Comparison of ENCODE assay signal across 10 mouse cellular contexts in the genomic region with DNA sequence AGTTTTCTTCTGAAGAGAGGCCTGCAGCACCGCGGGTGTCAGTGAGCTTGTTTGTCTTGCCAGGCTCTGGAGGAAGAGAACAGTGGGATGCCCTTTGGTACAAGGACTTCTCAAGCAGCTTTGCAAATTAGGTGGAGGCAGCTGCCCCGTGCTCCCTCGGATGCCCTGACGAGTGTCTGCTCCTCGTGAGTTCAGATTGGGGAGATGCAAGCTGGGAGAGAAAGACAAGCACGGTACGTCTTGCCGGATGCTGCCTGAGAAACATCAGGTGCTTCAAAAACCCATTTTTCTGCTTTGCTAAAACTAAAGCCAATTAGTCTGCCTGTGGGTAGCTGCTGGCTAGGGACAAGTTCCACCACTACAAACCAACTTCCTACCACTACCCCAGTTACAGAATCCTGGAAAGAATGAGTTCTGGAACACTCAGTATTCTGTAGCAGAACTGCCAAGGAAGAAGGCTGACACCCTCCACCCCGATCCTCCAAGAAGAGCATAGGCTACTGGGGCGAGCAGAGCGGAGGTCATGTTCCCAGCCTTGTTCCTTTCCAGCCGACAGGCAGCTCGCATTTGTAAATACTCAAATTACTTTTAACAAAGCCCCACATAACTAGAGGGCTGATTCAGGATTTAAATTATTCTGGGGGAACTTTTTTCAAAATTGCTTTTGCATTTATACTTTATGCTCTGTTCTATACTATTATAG.
DNase-seq lines count a peak whose midpoint lies in the region; ATAC-seq and TF ChIP-seq lines count a peak whose summit lies in the region.
"Had no signal": no experiment of that assay in that cellular context is flagged by ENCODE, and none has a peak within 500 bp of the region (broad histone marks: within the 10 kb centered on the region; RNA-seq: fewer than 3 reads in every experiment).

No protein-coding gene starts in this region.

- peak overlapping the region; percentile 26; the same call in 1 of the 2 replicates for H3K4me2 ChIP-seq in forebrain, embryonic 11.5 days (ENCODE audit: low read depth, low read length, severe bottlenecking)
- H3K4me2 ChIP-seq in midbrain, embryonic 12.5 days (replicated peaks) = peak overlapping the region; percentile 25
- H3K4me2 ChIP-seq: lung, embryonic 15.5 days had no signal

- TF ChIP-seq POLR2A in kidney, adult 2 months (IDR thresholded peaks at IDR 0.05; ENCODE audit: low read depth, low read length) = no peak
- no peak for TF ChIP-seq POLR2A in lung, adult 2 months (IDR thresholded peaks at IDR 0.05; ENCODE audit: borderline replicate concordance, extremely low read depth, low read depth, low read length)

- TF ChIP-seq CTCF in kidney, adult 2 months (conservative IDR thresholded peaks at IDR 0.05; ENCODE audit: insufficient read depth, insufficient read length, low read depth, low read length) = no peak
- TF ChIP-seq CTCF in lung, adult 2 months (IDR thresholded peaks at IDR 0.05; ENCODE audit: insufficient read depth, low read length) = no peak

- no peaks in the 10 kb centered on the region for H3K9me3 ChIP-seq in forebrain, embryonic 11.5 days (ENCODE audit: control insufficient read depth, low read length)
- no peaks in the 10 kb centered on the region for H3K9me3 ChIP-seq in midbrain, embryonic 12.5 days
- H3K9me3 ChIP-seq: lung, embryonic 15.5 days had no signal

- no peaks in the 10 kb centered on the region for H3K36me3 ChIP-seq in kidney, adult 2 months (ENCODE audit: control insufficient read depth, insufficient read depth, low read length)
- H3K36me3 ChIP-seq in forebrain, embryonic 11.5 days (ENCODE audit: control insufficient read depth, insufficient read depth, low read length) = no peaks in the 10 kb centered on the region
- no peaks in the 10 kb centered on the region for H3K36me3 ChIP-seq in midbrain, embryonic 12.5 days
- H3K36me3 ChIP-seq: lung, embryonic 15.5 days had no signal

- ATAC-seq in forebrain, embryonic 11.5 days (replicated peaks; ENCODE audit: low FRiP score) = 0 out of 2 replicates have a peak, but pooled peaks have one; percentile 40
- ATAC-seq in midbrain, embryonic 12.5 days (ENCODE audit: low FRiP score, low read depth) = no peak

- no peaks in the 10 kb centered on the region for H3K27me3 ChIP-seq in kidney, adult 2 months (replicated peaks; ENCODE audit: control insufficient read depth, insufficient read depth, low read length)
- no peaks in the 10 kb centered on the region for H3K27me3 ChIP-seq in forebrain, embryonic 11.5 days (ENCODE audit: control insufficient read depth, insufficient read depth, low read length)
- peaks cover 5% of the 10 kb centered on the region for H3K27me3 ChIP-seq in midbrain, embryonic 12.5 days
- H3K27me3 ChIP-seq: lung, embryonic 15.5 days had no signal

- 0 out of 2 replicates have a peak, but pooled peaks cover 6% of the 10 kb centered on the region for H3K4me1 ChIP-seq in kidney, adult 2 months (ENCODE audit: control insufficient read depth, insufficient read depth, low read length)
- peaks cover 8% of the 10 kb centered on the region; the same call in 1 of the 2 replicates for H3K4me1 ChIP-seq in forebrain, embryonic 11.5 days (replicated peaks; ENCODE audit: control insufficient read depth, insufficient read depth, low read length)
- H3K4me1 ChIP-seq in midbrain, embryonic 12.5 days = peaks cover 14% of the 10 kb centered on the region
- H3K4me1 ChIP-seq in lung, adult 2 months (ENCODE audit: control insufficient read depth, insufficient read depth, low read length) = no peaks in the 10 kb centered on the region

- 30% methylated on average over 14 of the region's 14 CpGs for WGBS in kidney, adult 2 months
- WGBS in forebrain, embryonic 11.5 days = 3% methylated on average over 14 of the region's 14 CpGs
- 6% methylated on average over 14 of the region's 14 CpGs for WGBS in midbrain, embryonic 12.5 days
- WGBS in lung, adult 2 months = 27% methylated on average over 14 of the region's 14 CpGs

- H3K9ac ChIP-seq in forebrain, embryonic 11.5 days (ENCODE audit: low read length) = no peak overlapping the region
- no peak overlapping the region for H3K9ac ChIP-seq in midbrain, embryonic 12.5 days (replicated peaks)
- H3K9ac ChIP-seq: lung, embryonic 15.5 days had no signal

- H3K27ac ChIP-seq in kidney, adult 2 months (ENCODE audit: insufficient read depth, low read depth, low read length) = no peak overlapping the region
- no peak overlapping the region for H3K27ac ChIP-seq in forebrain, embryonic 11.5 days (ENCODE audit: low read depth, low read length)
- H3K27ac ChIP-seq in midbrain, embryonic 12.5 days (replicated peaks) = no peak overlapping the region
- H3K27ac ChIP-seq: lung, embryonic 15.5 days had no signal

- no peak overlapping the region for H3K4me3 ChIP-seq in kidney, adult 2 months (ENCODE audit: insufficient read depth, low read depth, low read length)
- H3K4me3 ChIP-seq in forebrain, embryonic 11.5 days (ENCODE audit: low read depth, low read length) = no peak overlapping the region
- H3K4me3 ChIP-seq in midbrain, embryonic 12.5 days = no peak overlapping the region
- no peak overlapping the region for H3K4me3 ChIP-seq in lung, adult 2 months (replicated peaks; ENCODE audit: extremely low read depth, low read depth, low read length)
- H3K4me3 ChIP-seq: lung, embryonic 15.5 days had no signal

- DNase-seq in kidney, adult 2 months = peak; percentile 20
- DNase-seq in kidney, adult 18-20 months = no peak
- peak; percentile 76 for DNase-seq in cerebellum, adult 11-12 months
- DNase-seq in forebrain, embryonic 11.5 days (ENCODE audit: low spot score) = peak; percentile 53
- no peak for DNase-seq in lung, adult 2 months
- DNase-seq in testis, postnatal 10 days (ENCODE audit: low spot score) = no peak
- DNase-seq in right cerebral cortex, postnatal 10 days (ENCODE audit: low spot score in 2 of 2) = no peak
- DNase-seq: adrenal gland, postnatal 36 days had no signal

Comparison
In these comparisons a context has a peak if more than half of its experiments do, and no peak if none do; other contexts are left out.
1. DNase-seq: peak in kidney, adult 2 months (single experiment), cerebellum, adult 11-12 months (single experiment) and forebrain, embryonic 11.5 days (single experiment); none in kidney, adult 18-20 months (single experiment), lung, adult 2 months (single experiment), testis, postnatal 10 days (single experiment) and right cerebral cortex, postnatal 10 days (0 of 2).